Mouse (Mus musculus): ENCODE measurements around the gene Irf2bp2. TPM values are rescaled to one million over a fixed set of nuclear protein-coding genes. Genes with fewer than 3 reads are reported as not detected.
A peak's percentile ranks its signal among the peaks of the same experiment; 100 is the strongest.

The Irf2bp2 gene
- total and polyA plus RNA-seq, 2 experiments from 2014 or later: 10.2 to 91.5 TPM

DNA sequence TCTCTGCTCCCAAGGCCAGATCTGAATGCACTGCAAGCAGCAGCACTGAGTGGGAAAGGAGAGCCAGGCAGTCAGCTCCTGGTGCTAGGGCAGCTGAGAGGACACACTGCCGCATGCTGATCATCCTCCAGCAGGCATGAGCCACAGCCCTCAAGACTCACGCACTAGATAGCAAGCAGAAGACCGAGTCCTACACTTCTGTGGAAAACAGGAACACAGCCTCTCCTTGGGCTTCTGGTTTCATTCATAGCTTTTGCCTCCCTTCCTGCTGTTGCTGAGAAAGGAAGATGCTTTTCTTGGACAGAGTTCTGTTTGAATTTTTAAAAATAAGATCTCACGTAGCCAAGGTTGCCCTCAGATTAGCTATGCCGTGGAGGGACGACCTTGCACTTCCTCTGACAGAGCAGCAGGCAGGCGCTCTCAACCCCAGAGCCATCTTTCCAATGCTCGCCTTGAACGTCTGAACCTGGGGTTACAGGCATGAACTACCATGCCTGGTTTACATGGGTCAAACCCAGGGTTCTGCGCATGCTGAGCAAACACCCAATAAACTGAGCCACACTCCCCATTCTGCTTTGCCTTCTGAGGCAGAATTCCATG is 51.6 kb downstream of the Irf2bp2 start:
- WGBS: 70% methylated on average over 10 of the region's 10 CpGs

DNA sequence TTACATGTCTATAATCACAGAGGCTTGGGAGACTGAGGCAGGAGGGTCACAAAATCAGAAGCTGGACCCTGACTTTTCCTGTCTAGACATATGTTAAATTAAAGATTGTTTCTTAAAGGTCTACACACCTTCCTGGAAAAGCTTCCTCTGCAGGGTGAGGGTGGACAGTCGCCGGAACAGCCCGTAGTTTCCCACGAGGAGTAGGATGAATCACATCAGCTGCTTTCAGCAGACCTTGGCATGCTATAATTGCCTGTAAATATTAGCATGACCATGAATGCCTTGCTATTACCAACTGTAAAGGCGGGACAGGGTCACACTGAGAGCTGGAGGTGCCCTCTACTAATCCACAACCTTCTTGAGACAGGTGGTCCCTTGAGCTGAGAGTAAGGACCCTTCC is 53.5 kb downstream of the Irf2bp2 start:
- Histone ChIP-seq H3K4me3 (ENCODE audit: low read length) (no peak overlapping the region), H3K4me1 (ENCODE audit: insufficient read depth, low read length) (peaks cover 39% of the 10 kb centered on the region), H3K27me3 (ENCODE audit: insufficient read depth, low read length) (no peaks in the 10 kb centered on the region), H3K4me2 (ENCODE audit: low read depth, low read length) (no peak overlapping the region), H3K9ac (replicated peaks; ENCODE audit: low read length) (no peak overlapping the region), H3K9me3 (ENCODE audit: low read length) (no peaks in the 10 kb centered on the region), H3K27ac (peak overlapping the region; percentile 89; the same call in 1 of the 2 replicates), H3K36me3 (ENCODE audit: insufficient read depth, low read length) (no peaks in the 10 kb centered on the region)
- DNase-seq (ENCODE audit: low spot score) (no peak), ATAC-seq (no peak)
- WGBS: 82% methylated on average over 5 of the region's 5 CpGs
- TF ChIP-seq CTCF (IDR thresholded peaks at IDR 0.05; ENCODE audit: low read depth): no peak

More for the DNA sequence above, 51.6 kb downstream of the Irf2bp2 start:
- H3K36me3 ChIP-seq (ENCODE audit: insufficient read depth, low read length): no peaks in the 10 kb centered on the region
- no peaks in the 10 kb centered on the region for H3K27me3 ChIP-seq (ENCODE audit: insufficient read depth, low read length)
- no peak overlapping the region for H3K27ac ChIP-seq
- DNase-seq (ENCODE audit: low spot score): no peak
- peaks cover 29% of the 10 kb centered on the region for H3K4me1 ChIP-seq (ENCODE audit: insufficient read depth, low read length)
- no peak for ATAC-seq
- H3K9ac ChIP-seq (replicated peaks; ENCODE audit: low read length): no peak overlapping the region
- no peak for TF ChIP-seq CTCF (IDR thresholded peaks at IDR 0.05; ENCODE audit: low read depth)
- no peaks in the 10 kb centered on the region for H3K9me3 ChIP-seq (ENCODE audit: low read length)
- no peak overlapping the region for H3K4me3 ChIP-seq (ENCODE audit: low read length)
- no peak overlapping the region for H3K4me2 ChIP-seq (ENCODE audit: low read depth, low read length)

DNA sequence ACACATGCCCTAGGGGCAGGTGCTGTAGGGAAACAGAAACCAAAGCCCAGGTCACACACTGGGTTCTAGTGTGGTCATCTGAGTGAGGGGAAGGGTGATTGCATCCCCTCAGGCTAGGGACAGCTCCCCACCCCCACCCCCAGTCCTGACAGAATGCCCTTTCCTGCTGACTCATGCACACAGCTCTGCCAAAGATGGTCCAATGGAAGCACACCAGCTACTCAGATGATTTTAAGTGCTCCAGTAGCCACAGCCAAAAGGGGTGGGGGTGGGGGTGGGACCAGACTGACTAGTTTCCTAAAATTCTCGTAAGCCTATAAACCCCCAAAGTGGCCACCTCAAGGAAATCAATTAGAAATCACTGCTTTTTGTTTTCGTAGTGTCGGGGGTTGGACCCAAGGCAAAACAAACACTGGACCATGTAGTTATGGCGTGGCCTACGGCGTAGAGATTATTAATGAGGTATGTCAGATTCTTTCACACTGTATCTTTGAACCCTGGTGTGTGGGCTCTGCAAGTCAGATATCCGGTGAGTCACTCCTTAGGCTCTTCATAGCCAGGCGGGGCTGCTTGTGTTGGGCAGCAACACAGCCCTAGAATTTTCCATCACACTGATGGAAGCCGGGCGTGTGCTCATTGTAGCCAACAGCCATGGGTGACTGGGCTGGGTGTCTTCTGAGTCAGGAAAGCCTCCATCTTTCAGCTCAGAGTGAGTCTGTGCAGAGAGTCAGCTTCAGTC is 54.3 kb downstream of the Irf2bp2 start:
- Histone ChIP-seq H3K9me3 (ENCODE audit: low read length) (no peaks in the 10 kb centered on the region), H3K4me3 (ENCODE audit: low read length) (no peak overlapping the region), H3K27me3 (ENCODE audit: insufficient read depth, low read length) (no peaks in the 10 kb centered on the region), H3K4me1 (ENCODE audit: insufficient read depth, low read length) (peaks cover 39% of the 10 kb centered on the region), H3K36me3 (ENCODE audit: insufficient read depth, low read length) (no peaks in the 10 kb centered on the region), H3K27ac (peak overlapping the region; percentile 89), H3K4me2 (ENCODE audit: low read depth, low read length) (no peak overlapping the region), H3K9ac (replicated peaks; ENCODE audit: low read length) (no peak overlapping the region)
- peak; percentile 2; the same call in 1 of the 2 replicates for ATAC-seq
- WGBS: 67% methylated on average over 10 of the region's 10 CpGs
- peak; percentile 34 for DNase-seq (ENCODE audit: low spot score)
- no peak for TF ChIP-seq CTCF (IDR thresholded peaks at IDR 0.05; ENCODE audit: low read depth)

DNA sequence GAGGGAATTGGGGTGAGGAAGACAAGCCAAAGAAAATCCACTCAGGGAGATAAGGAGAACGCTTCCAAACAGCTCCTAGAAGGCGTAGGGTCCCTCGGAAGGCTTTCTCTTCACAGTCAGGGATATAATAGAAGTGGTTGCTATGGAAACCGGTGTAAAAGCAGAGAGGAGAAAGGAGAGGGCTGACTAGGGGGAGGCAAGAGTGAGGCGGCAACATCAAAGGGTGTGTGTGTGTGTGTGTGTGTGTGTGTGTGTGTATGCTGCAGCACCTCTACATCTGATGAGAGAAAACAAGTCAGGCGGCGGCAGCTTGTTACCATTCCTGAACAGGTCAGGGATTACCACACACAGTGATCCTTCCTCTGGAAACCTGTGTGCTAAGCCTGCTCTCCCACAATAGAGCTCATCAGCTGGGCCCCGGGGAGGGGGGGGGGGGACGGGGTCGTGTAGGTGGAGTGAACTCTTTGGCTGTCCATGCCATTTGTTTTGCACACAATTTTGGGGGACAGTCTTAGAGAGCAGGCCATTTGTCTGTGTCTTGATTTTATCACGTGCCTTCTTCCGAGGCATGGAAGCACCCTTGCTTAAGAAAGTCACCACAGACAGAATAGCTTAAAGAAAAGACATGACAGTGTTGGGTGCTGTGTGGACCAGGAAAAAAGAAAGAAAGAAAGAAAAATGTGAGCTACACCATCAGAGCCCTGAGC is 55.0 kb downstream of the Irf2bp2 start:
- H3K4me1 ChIP-seq (ENCODE audit: insufficient read depth, low read length): peaks cover 39% of the 10 kb centered on the region
- TF ChIP-seq CTCF (IDR thresholded peaks at IDR 0.05; ENCODE audit: low read depth): no peak
- peak overlapping the region; percentile 33; the same call in 1 of the 2 replicates for H3K9ac ChIP-seq (replicated peaks; ENCODE audit: low read length)
- peak overlapping the region; percentile 89 for H3K27ac ChIP-seq
- DNase-seq (ENCODE audit: low spot score): peak; percentile 92
- peak overlapping the region; percentile 13; the same call in 1 of the 2 replicates for H3K4me2 ChIP-seq (ENCODE audit: low read depth, low read length)
- no peaks in the 10 kb centered on the region for H3K36me3 ChIP-seq (ENCODE audit: insufficient read depth, low read length)
- no peaks in the 10 kb centered on the region for H3K27me3 ChIP-seq (ENCODE audit: insufficient read depth, low read length)
- no peaks in the 10 kb centered on the region for H3K9me3 ChIP-seq (ENCODE audit: low read length)
- 7% methylated on average over 11 of the region's 12 CpGs for WGBS
- ATAC-seq: peak; percentile 75
- no peak overlapping the region for H3K4me3 ChIP-seq (ENCODE audit: low read length)

Other genes with a start within 250 kb of the Irf2bp2 start
- gene Coa6, start 171.5 kb downstream of the Irf2bp2 start, total RNA-seq (2014; rRNA removed): 20.9 and 27.5 TPM in 2 replicates
- gene Coa6, start 171.5 kb downstream of the Irf2bp2 start, polyA plus RNA-seq (2015; fragmentation: Nextera tagmentation; extraction: Ambion mirVana): 48.9 and 57.2 TPM in 2 replicates
- gene Tarbp1, start 118.9 kb downstream of the Irf2bp2 start, total RNA-seq (2014; rRNA removed): 5.0 and 7.6 TPM in 2 replicates
- 1.2 TPM in 2 replicates for gene Tarbp1, start 118.9 kb downstream of the Irf2bp2 start, polyA plus RNA-seq (2015; fragmentation: Nextera tagmentation; extraction: Ambion mirVana)